Mouse (Mus musculus) heart, adult 11 months (tissue): Measurements from ENCODE around the gene Rps6.
"Not testable (repeated sequence)": the region's sequence is repeated elsewhere in the genome, so short reads cannot be mapped to it uniquely, and the experiment has no call there.

Experiments used
- DNase-seq: peaks from one replicate; pipeline ENCODE4 v3.0.0; 2022

The Rps6 gene

GRCm38 (mm10) chr4:86851331-86851730 is 5.9 kb downstream of the Rps6 start:
- DNase-seq = no peak

- DNase-seq = no peak
Observed at GRCm38 (mm10) chr4:86847246-86847645, 10.0 kb downstream of the Rps6 start.

GRCm38 (mm10) chr4:86845384-86845783 is 11.8 kb downstream of the Rps6 start:
- DNase-seq = peak; percentile 92

DNA sequence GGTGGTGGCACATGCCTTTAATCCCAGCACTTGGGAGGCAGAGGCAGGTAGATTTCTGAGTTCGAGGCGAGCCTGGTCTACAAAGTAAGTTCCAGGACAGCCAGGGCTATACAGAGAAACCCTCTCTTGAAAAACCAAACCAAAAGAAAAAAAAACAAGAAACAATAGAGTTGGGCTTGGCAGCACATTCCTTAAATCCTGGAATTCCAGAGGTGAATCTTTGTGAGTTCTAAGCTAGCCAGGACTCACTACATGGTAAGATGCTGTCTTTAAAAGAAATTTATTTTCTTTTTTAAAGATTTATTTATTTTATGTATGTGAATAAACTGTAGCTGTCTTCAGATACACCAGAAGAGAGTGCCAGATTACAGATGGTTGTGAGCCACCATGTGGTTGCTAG is 16.1 kb downstream of the Rps6 start:
- not testable (repeated sequence) for DNase-seq

DNA sequence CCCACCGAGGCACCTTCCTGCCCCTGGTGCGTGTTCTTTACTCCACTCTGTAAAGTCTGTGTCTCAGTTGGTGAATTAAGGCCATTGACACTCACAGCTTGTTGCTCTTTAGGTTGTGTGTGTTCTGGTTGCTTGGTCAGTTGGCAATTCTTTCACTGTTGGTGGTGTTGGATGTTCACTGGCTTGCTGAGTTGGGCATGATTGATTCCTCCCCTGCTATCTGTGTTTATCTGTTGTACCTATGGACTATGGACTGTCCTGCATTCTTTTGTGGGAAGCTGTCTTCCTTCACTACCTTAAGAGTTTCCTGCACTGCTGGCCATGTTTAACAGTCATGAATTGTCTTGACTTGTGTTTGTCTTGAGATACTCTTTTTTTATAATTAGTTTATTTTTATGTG is 25.3 kb downstream of the Rps6 start:
- no peak for DNase-seq

GRCm38 (mm10) chr4:86825143-86825542 is 32.1 kb downstream of the Rps6 start:
- no peak for DNase-seq

DNA sequence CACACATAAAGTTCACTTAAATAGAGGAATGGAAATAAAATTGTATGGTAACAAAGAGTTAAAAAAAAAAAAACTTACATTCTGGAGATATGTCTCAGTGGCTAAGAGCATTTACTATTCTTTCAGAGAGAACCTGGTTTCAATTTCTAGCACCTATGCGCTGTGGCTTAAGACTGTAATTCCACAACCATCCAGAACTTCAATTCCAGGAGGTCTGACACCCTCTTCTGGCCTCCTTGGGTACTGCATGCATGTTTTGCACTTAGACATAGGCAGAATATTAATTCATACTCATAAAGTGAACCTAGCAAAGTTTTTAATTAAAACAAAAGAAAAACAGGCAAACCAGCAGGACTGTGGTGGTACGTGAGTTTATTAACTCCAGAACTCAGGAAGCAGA is 34.0 kb downstream of the Rps6 start:
- DNase-seq = no peak

DNA sequence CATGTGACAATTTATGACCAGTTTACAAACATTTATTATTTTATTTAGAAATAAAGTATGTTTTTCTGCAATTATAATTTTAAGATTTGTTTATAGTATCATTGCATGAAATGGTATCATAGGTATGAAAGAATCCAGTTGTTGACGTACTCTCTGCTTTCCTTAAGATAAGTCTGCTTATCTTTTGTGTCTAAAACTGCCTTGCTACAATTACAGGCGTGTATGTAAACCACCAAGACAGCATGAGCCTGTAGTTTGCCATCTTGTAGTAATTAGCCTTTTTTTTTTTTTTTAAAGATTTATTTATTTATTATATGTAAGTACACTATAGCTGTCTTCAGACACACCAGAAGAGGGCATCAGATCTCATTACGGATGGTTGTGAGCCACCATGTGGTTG is 42.4 kb downstream of the Rps6 start:
- no peak for DNase-seq

DNA sequence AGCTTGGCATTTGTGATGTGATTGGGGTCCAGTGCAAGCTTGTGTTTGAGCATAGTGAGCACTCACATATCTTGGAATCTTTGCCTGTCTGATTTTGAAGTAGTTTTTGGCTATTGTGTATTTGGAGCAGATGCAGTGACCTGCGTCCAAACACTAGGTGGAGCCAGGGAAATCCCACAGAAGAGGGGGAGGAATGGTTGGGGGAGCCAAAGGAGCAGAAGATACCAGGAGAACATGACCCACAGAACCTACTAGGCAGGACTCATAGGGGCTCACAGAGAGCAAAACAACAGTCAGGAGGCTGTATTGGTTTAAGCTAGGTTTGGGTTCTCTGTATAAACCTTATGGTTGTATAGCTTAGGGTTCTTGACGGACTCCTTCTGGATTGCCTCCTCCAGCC is 46.6 kb downstream of the Rps6 start:
- DNase-seq = peak; percentile 87
